Mouse (Mus musculus): ENCODE results near the gene Syne1. TPM values are rescaled to one million over a fixed set of nuclear protein-coding genes. Genes with fewer than 3 reads are reported as not detected.

Gene Syne1
- polyA plus RNA-seq, 1 experiment from 2014 or later, result 27.1 TPM

- Histone ChIP-seq H3K4me2 (ENCODE audit: low read length) (no peak overlapping the region), H3K9ac (ENCODE audit: low read length) (no peak overlapping the region), H3K4me1 (ENCODE audit: control insufficient read depth in 2 of 2, insufficient read depth in 2 of 2, low read length in 2 of 2) (no peaks in the 10 kb centered on the region), H3K36me3 (ENCODE audit: control insufficient read depth, insufficient read depth, low read length) (peaks cover 48% of the 10 kb centered on the region), H3K9me3 (ENCODE audit: control insufficient read depth, low read length) (no peaks in the 10 kb centered on the region), H3K27me3 (ENCODE audit: control insufficient read depth, insufficient read depth, low read length) (no peaks in the 10 kb centered on the region), H3K27ac (replicated peaks in 1 of 2; ENCODE audit: control insufficient read depth in 1 of 2, insufficient read depth in 1 of 2, low read depth in 2 of 2, low read length in 2 of 2) (no peak overlapping the region), H3K4me3 (ENCODE audit: control insufficient read depth in 1 of 2, insufficient read depth in 1 of 2, low read depth in 1 of 2, low read length in 2 of 2) (no peak overlapping the region)
- WGBS, result 74% methylated on average over 2 of the region's 2 CpGs
- ATAC-seq (ENCODE audit: insufficient number of reproducible peaks, insufficient read depth, low FRiP score, low read depth), result no peak
Observed at GRCm38 (mm10) chr10:5097754-5098137, 453.5 kb downstream of the Syne1 start.

GRCm38 (mm10) chr10:5096996-5097753 lies 454.1 kb downstream of the Syne1 start:
- Histone ChIP-seq H3K27ac (replicated peaks in 1 of 2; ENCODE audit: control insufficient read depth in 1 of 2, insufficient read depth in 1 of 2, low read depth in 2 of 2, low read length in 2 of 2) (no peak overlapping the region), H3K36me3 (ENCODE audit: control insufficient read depth, insufficient read depth, low read length) (peaks cover 43% of the 10 kb centered on the region), H3K9ac (ENCODE audit: low read length) (no peak overlapping the region), H3K27me3 (ENCODE audit: control insufficient read depth, insufficient read depth, low read length) (no peaks in the 10 kb centered on the region), H3K4me1 (ENCODE audit: control insufficient read depth in 2 of 2, insufficient read depth in 2 of 2, low read length in 2 of 2) (no peaks in the 10 kb centered on the region), H3K4me2 (ENCODE audit: low read length) (no peak overlapping the region), H3K4me3 (ENCODE audit: control insufficient read depth in 1 of 2, insufficient read depth in 1 of 2, low read depth in 1 of 2, low read length in 2 of 2) (no peak overlapping the region), H3K9me3 (ENCODE audit: control insufficient read depth, low read length) (no peaks in the 10 kb centered on the region)
- 81% methylated on average over 10 of the region's 10 CpGs for WGBS
- ATAC-seq (ENCODE audit: insufficient number of reproducible peaks, insufficient read depth, low FRiP score, low read depth), result no peak

GRCm38 (mm10) chr10:5089133-5089532 lies 462.1 kb downstream of the Syne1 start:
- H3K36me3 ChIP-seq (ENCODE audit: control insufficient read depth, insufficient read depth, low read length), result peaks cover 30% of the 10 kb centered on the region
- no peak overlapping the region for H3K4me3 ChIP-seq (ENCODE audit: control insufficient read depth in 1 of 2, insufficient read depth in 1 of 2, low read depth in 1 of 2, low read length in 2 of 2)
- H3K27ac ChIP-seq (replicated peaks in 1 of 2; ENCODE audit: control insufficient read depth in 1 of 2, insufficient read depth in 1 of 2, low read depth in 2 of 2, low read length in 2 of 2), result no peak overlapping the region
- H3K27me3 ChIP-seq (ENCODE audit: control insufficient read depth, insufficient read depth, low read length), result no peaks in the 10 kb centered on the region
- no peak for ATAC-seq (ENCODE audit: insufficient number of reproducible peaks, insufficient read depth, low FRiP score, low read depth)
- 86% methylated on average over 4 of the region's 4 CpGs for WGBS
- H3K9ac ChIP-seq (ENCODE audit: low read length), result no peak overlapping the region
- H3K4me2 ChIP-seq (ENCODE audit: low read length), result no peak overlapping the region
- H3K9me3 ChIP-seq (ENCODE audit: control insufficient read depth, low read length), result no peaks in the 10 kb centered on the region
- no peaks in the 10 kb centered on the region for H3K4me1 ChIP-seq (ENCODE audit: control insufficient read depth in 2 of 2, insufficient read depth in 2 of 2, low read length in 2 of 2)

- Histone ChIP-seq H3K9ac (ENCODE audit: low read length) (no peak overlapping the region), H3K36me3 (ENCODE audit: control insufficient read depth, insufficient read depth, low read length) (peaks cover 37% of the 10 kb centered on the region), H3K4me3 (ENCODE audit: control insufficient read depth in 1 of 2, insufficient read depth in 1 of 2, low read depth in 1 of 2, low read length in 2 of 2) (no peak overlapping the region), H3K27ac (replicated peaks in 1 of 2; ENCODE audit: control insufficient read depth in 1 of 2, insufficient read depth in 1 of 2, low read depth in 2 of 2, low read length in 2 of 2) (no peak overlapping the region), H3K27me3 (ENCODE audit: control insufficient read depth, insufficient read depth, low read length) (no peaks in the 10 kb centered on the region), H3K4me2 (ENCODE audit: low read length) (no peak overlapping the region), H3K4me1 (ENCODE audit: control insufficient read depth in 2 of 2, insufficient read depth in 2 of 2, low read length in 2 of 2) (no peaks in the 10 kb centered on the region), H3K9me3 (ENCODE audit: control insufficient read depth, low read length) (no peaks in the 10 kb centered on the region)
- WGBS, result 80% methylated on average over 7 of the region's 7 CpGs
- no peak for ATAC-seq (ENCODE audit: insufficient number of reproducible peaks, insufficient read depth, low FRiP score, low read depth)
Observed at GRCm38 (mm10) chr10:5087336-5087735, 463.9 kb downstream of the Syne1 start.

GRCm38 (mm10) chr10:5086329-5086728 lies 465.0 kb downstream of the Syne1 start:
- H3K4me2 ChIP-seq (ENCODE audit: low read length), result no peak overlapping the region
- ATAC-seq (ENCODE audit: insufficient number of reproducible peaks, insufficient read depth, low FRiP score, low read depth), result no peak
- WGBS, result 82% methylated on average over 6 of the region's 6 CpGs
- no peak overlapping the region for H3K27ac ChIP-seq (replicated peaks in 1 of 2; ENCODE audit: control insufficient read depth in 1 of 2, insufficient read depth in 1 of 2, low read depth in 2 of 2, low read length in 2 of 2)
- H3K36me3 ChIP-seq (ENCODE audit: control insufficient read depth, insufficient read depth, low read length), result peaks cover 37% of the 10 kb centered on the region
- H3K4me1 ChIP-seq (ENCODE audit: control insufficient read depth in 2 of 2, insufficient read depth in 2 of 2, low read length in 2 of 2), result no peaks in the 10 kb centered on the region
- H3K4me3 ChIP-seq (ENCODE audit: control insufficient read depth in 1 of 2, insufficient read depth in 1 of 2, low read depth in 1 of 2, low read length in 2 of 2), result no peak overlapping the region
- no peaks in the 10 kb centered on the region for H3K27me3 ChIP-seq (ENCODE audit: control insufficient read depth, insufficient read depth, low read length)
- H3K9ac ChIP-seq (ENCODE audit: low read length), result no peak overlapping the region
- no peaks in the 10 kb centered on the region for H3K9me3 ChIP-seq (ENCODE audit: control insufficient read depth, low read length)

- no peak for ATAC-seq (ENCODE audit: insufficient number of reproducible peaks, insufficient read depth, low FRiP score, low read depth)
- no peak overlapping the region for H3K4me3 ChIP-seq (ENCODE audit: control insufficient read depth in 1 of 2, insufficient read depth in 1 of 2, low read depth in 1 of 2, low read length in 2 of 2)
- 80% methylated on average over 5 of the region's 5 CpGs for WGBS
- H3K27ac ChIP-seq (replicated peaks in 1 of 2; ENCODE audit: control insufficient read depth in 1 of 2, insufficient read depth in 1 of 2, low read depth in 2 of 2, low read length in 2 of 2), result no peak overlapping the region
- no peaks in the 10 kb centered on the region for H3K4me1 ChIP-seq (ENCODE audit: control insufficient read depth in 2 of 2, insufficient read depth in 2 of 2, low read length in 2 of 2)
- no peak overlapping the region for H3K4me2 ChIP-seq (ENCODE audit: low read length)
- no peaks in the 10 kb centered on the region for H3K9me3 ChIP-seq (ENCODE audit: control insufficient read depth, low read length)
- no peak overlapping the region for H3K9ac ChIP-seq (ENCODE audit: low read length)
- H3K36me3 ChIP-seq (ENCODE audit: control insufficient read depth, insufficient read depth, low read length), result peaks cover 37% of the 10 kb centered on the region
- no peaks in the 10 kb centered on the region for H3K27me3 ChIP-seq (ENCODE audit: control insufficient read depth, insufficient read depth, low read length)
Observed at GRCm38 (mm10) chr10:5085792-5086191, 465.5 kb downstream of the Syne1 start.

- Histone ChIP-seq H3K36me3 (ENCODE audit: control insufficient read depth, insufficient read depth, low read length) (peaks cover 36% of the 10 kb centered on the region), H3K27ac (replicated peaks in 1 of 2; ENCODE audit: control insufficient read depth in 1 of 2, insufficient read depth in 1 of 2, low read depth in 2 of 2, low read length in 2 of 2) (no peak overlapping the region), H3K4me1 (ENCODE audit: control insufficient read depth in 2 of 2, insufficient read depth in 2 of 2, low read length in 2 of 2) (peaks cover 0 to 2% of the 10 kb centered on the region in 2 experiments; a peak in 1 of 4 replicates), H3K9me3 (ENCODE audit: control insufficient read depth, low read length) (no peaks in the 10 kb centered on the region), H3K4me2 (ENCODE audit: low read length) (no peak overlapping the region), H3K27me3 (ENCODE audit: control insufficient read depth, insufficient read depth, low read length) (no peaks in the 10 kb centered on the region), H3K4me3 (ENCODE audit: control insufficient read depth in 1 of 2, insufficient read depth in 1 of 2, low read depth in 1 of 2, low read length in 2 of 2) (no peak overlapping the region), H3K9ac (ENCODE audit: low read length) (no peak overlapping the region)
- 83% methylated on average over 6 of the region's 6 CpGs for WGBS
- ATAC-seq (ENCODE audit: insufficient number of reproducible peaks, insufficient read depth, low FRiP score, low read depth), result no peak
Observed at GRCm38 (mm10) chr10:5083716-5084115, 467.6 kb downstream of the Syne1 start.

Data from heart, embryonic 14.5 days (tissue).